Mouse (Mus musculus): ENCODE measurements around the gene Casp7. TPM values are rescaled to one million over a fixed set of nuclear protein-coding genes. Genes with fewer than 3 reads are reported as not detected.

The Casp7 gene
- total and polyA plus RNA-seq, 3 experiments, result 69.4 to 70.4 TPM; not detected in 1

GRCm38 (mm10) chr19:56422476-56423338 is 25.8 kb downstream of the Casp7 start (continued):
- TF ChIP-seq RAD21 (IDR thresholded peaks at IDR 0.05; ENCODE audit: low read depth, low read length), result peak; percentile 94
- TF ChIP-seq POLR2AphosphoS5 (IDR thresholded peaks at IDR 0.05; ENCODE audit: borderline replicate concordance, low read depth, low read length), result no peak
- no peak for TF ChIP-seq ZNF384 (IDR thresholded peaks at IDR 0.05; ENCODE audit: low read depth, low read length)
- TF ChIP-seq TBP (IDR thresholded peaks at IDR 0.05; ENCODE audit: low read depth, low read length), result no peak
- no peak for TF ChIP-seq USF2 (IDR thresholded peaks at IDR 0.05; ENCODE audit: borderline replicate concordance in 1 of 2, insufficient read depth in 1 of 2, low read depth in 1 of 2, low read length in 2 of 2)
- TF ChIP-seq POLR2AphosphoS2 (IDR thresholded peaks at IDR 0.05; ENCODE audit: low read length), result no peak

- DNase-seq (ENCODE audit: low read depth, low spot score), result no peak
- H3K9me3 ChIP-seq (replicated peaks; ENCODE audit: insufficient read depth, low read length), result no peaks in the 10 kb centered on the region
- peaks cover 0 to 8% of the 10 kb centered on the region in 2 experiments; a peak in 1 of 4 replicates for H3K36me3 ChIP-seq (ENCODE audit: control insufficient read depth in 1 of 2, insufficient read depth in 2 of 2, low read length in 2 of 2)
Observed at GRCm38 (mm10) chr19:56423370-56423769, 26.4 kb downstream of the Casp7 start.

More at GRCm38 (mm10) chr19:56423370-56423769, 26.4 kb downstream of the Casp7 start:
- no peaks in the 10 kb centered on the region for H3K4me1 ChIP-seq (ENCODE audit: control insufficient read depth in 1 of 2, insufficient read depth in 2 of 2, low read length in 2 of 2)
- no peak overlapping the region for H3K27ac ChIP-seq (ENCODE audit: control insufficient read depth, low read depth, low read length)
- H3K9ac ChIP-seq (ENCODE audit: control insufficient read depth, low read depth, low read length, poor library complexity, severe bottlenecking), result no peak overlapping the region
- TF ChIP-seq E2F4 (IDR thresholded peaks at IDR 0.05; ENCODE audit: borderline replicate concordance, low read depth, low read length) (no peak), MYB (IDR thresholded peaks at IDR 0.05; ENCODE audit: low read depth, low read length) (no peak), GABPA (IDR thresholded peaks at IDR 0.05; ENCODE audit: low read depth, low read length) (no peak), CTCF (IDR thresholded peaks at IDR 0.05 in 2 of 3, conservative IDR thresholded peaks at IDR 0.05 in 1 of 3; ENCODE audit: control insufficient read depth in 1 of 3, insufficient read depth in 1 of 3, low read depth in 2 of 3, low read length in 3 of 3, poor library complexity in 1 of 3, severe bottlenecking in 1 of 3) (no peak), CHD2 (IDR thresholded peaks at IDR 0.05; ENCODE audit: low read length) (no peak), GATA1 (IDR thresholded peaks at IDR 0.05; ENCODE audit: low read depth, low read length) (no peak), HCFC1 (IDR thresholded peaks at IDR 0.05; ENCODE audit: low read depth, low read length) (no peak), MEF2A (IDR thresholded peaks at IDR 0.05; ENCODE audit: extremely low read depth, insufficient replicate concordance, low read depth, low read length, poor library complexity, severe bottlenecking) (no peak), EP300 (IDR thresholded peaks at IDR 0.05; ENCODE audit: low read depth in 1 of 2, low read length in 2 of 2) (no peak), KAT2A (conservative IDR thresholded peaks at IDR 0.05; ENCODE audit: low read depth, low read length) (no peak), MAFK (IDR thresholded peaks at IDR 0.05; ENCODE audit: borderline replicate concordance, low read depth, low read length) (no peak), TBP (IDR thresholded peaks at IDR 0.05; ENCODE audit: low read depth, low read length) (no peak), ETS1 (IDR thresholded peaks at IDR 0.05; ENCODE audit: low read depth, low read length) (no peak), POLR2AphosphoS2 (IDR thresholded peaks at IDR 0.05; ENCODE audit: low read length) (no peak), ZC3H11A (IDR thresholded peaks at IDR 0.05; ENCODE audit: low read depth, low read length) (no peak), RCOR1 (IDR thresholded peaks at IDR 0.05; ENCODE audit: low read depth, low read length) (no peak), BHLHE40 (IDR thresholded peaks at IDR 0.05; ENCODE audit: borderline replicate concordance, low read depth, low read length) (no peak), ZNF384 (IDR thresholded peaks at IDR 0.05; ENCODE audit: low read depth, low read length) (no peak), USF2 (IDR thresholded peaks at IDR 0.05; ENCODE audit: borderline replicate concordance in 1 of 2, insufficient read depth in 1 of 2, low read depth in 1 of 2, low read length in 2 of 2) (no peak), USF1 (IDR thresholded peaks at IDR 0.05; ENCODE audit: low read depth, low read length) (no peak)
- H3K79me2 ChIP-seq (ENCODE audit: control insufficient read depth, insufficient read depth, low read length, poor library complexity), result no peaks in the 10 kb centered on the region
- no peaks in the 10 kb centered on the region for H3K27me3 ChIP-seq (ENCODE audit: control insufficient read depth in 1 of 2, insufficient read depth in 2 of 2, low read length in 2 of 2)
- no peak overlapping the region for H3K4me3 ChIP-seq (ENCODE audit: control insufficient read depth in 1 of 2, insufficient read depth in 1 of 2, low read depth in 2 of 2, low read length in 2 of 2)
